Mouse (Mus musculus) megakaryocyte, embryonic 14.5 days (primary cell): ENCODE results near the gene Smad6. TPM values are rescaled to one million over a fixed set of nuclear protein-coding genes. Genes with fewer than 3 reads are reported as not detected.

Source experiments
- H3K27me3 ChIP-seq: replicated peaks from 2 replicates; pipeline ENCODE3; 2012; ENCODE audit warnings: inconsistent platforms
- H3K36me3 ChIP-seq: replicated peaks from 2 replicates; pipeline ENCODE3; 2012; ENCODE audit warnings: low read length, inconsistent platforms, mixed read lengths
- H3K4me1 ChIP-seq: 2 replicates; pipeline ENCODE4 v1.6.1; 2012; ENCODE audit warnings: inconsistent platforms
- H3K4me3 ChIP-seq: replicated peaks from 2 replicates; pipeline ENCODE3; 2012; ENCODE audit warnings: moderate library complexity, mild to moderate bottlenecking, inconsistent platforms
- H3K9me3 ChIP-seq: 2 replicates; pipeline ENCODE4 v1.6.1; 2012; ENCODE audit warnings: inconsistent platforms
- FLI1 ChIP-seq: IDR thresholded peaks from 2 replicates; pipeline ENCODE4 v1.6.1; 2012; ENCODE audit warnings: low read length, inconsistent platforms, mixed read lengths
- GATA1 ChIP-seq: IDR thresholded peaks from 3 replicates; pipeline ENCODE4 v1.6.1; 2012; ENCODE audit warnings: mixed read lengths, low read length, inconsistent platforms, borderline replicate concordance
- polyA plus RNA-seq: library from polyadenylated mRNA; stranded (reverse); fragments of >175 nt; gene quantifications from 2 replicates; pipeline ENCODE4 v1.2.3, GENCODE M21; 2012; ENCODE audit warnings: low replicate concordance; ENCODE audit not compliant: insufficient read depth

The Smad6 gene
- polyA plus RNA-seq, 1 experiment, result 19.3 TPM

GRCm38 (mm10) chr9:64050513-64051065 lies 28.7 kb upstream of the Smad6 start:
- TF ChIP-seq FLI1 (no peak), GATA1 (no peak)
- Histone ChIP-seq H3K36me3 (no peaks in the 10 kb centered on the region), H3K27me3 (no peaks in the 10 kb centered on the region), H3K4me3 (peak overlapping the region; percentile 90), H3K4me1 (peaks cover 85% of the 10 kb centered on the region), H3K9me3 (no peaks in the 10 kb centered on the region)

DNA sequence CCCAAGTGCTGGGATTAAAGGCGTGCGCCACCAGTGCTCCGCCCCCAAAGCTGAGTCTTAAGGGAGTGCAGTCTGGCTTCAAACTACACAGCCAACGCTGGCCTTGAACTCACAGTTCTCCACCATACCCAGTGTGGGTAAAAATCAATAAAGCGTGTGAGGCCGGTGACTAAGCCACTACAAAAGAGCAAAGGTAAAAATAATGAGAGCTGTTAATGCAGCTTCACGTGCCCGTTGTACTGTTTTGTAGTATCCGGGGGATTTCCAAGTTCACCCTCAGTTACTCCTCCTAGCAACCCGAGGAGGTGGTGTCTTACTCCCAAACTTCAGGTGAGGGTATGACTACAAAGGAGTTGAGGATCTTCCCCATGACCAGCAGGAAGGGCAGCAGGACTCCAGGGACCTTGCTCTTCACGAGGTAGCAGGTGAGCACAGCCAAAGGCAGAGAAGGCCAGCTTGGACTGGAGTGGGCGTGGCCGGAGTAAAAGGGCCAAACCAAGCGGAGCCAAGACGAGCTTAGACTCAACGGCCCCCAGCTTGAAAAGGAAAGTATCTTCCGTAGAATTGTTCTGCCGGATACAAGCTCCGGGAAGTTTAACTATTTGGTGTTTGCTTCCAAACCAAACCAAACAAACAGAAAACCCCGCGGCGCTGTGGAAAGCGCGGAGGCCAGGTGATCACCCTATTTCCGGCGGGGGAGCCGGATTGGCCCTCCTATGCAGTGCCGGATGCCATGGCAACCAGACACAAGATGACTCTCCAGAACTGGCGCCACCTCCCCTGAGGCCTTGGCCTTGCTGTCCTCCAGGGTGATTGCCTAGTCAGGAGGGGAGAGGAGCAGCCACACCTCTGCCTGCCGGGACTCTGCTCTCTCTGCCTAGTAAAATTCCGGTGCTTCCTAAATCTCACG lies 27.9 kb upstream of the Smad6 start:
- Histone ChIP-seq H3K4me3 (peak overlapping the region; percentile 90), H3K36me3 (no peaks in the 10 kb centered on the region), H3K9me3 (no peaks in the 10 kb centered on the region), H3K27me3 (no peaks in the 10 kb centered on the region), H3K4me1 (peaks cover 85% of the 10 kb centered on the region)
- no peak for TF ChIP-seq GATA1
- no peak for TF ChIP-seq FLI1

DNA sequence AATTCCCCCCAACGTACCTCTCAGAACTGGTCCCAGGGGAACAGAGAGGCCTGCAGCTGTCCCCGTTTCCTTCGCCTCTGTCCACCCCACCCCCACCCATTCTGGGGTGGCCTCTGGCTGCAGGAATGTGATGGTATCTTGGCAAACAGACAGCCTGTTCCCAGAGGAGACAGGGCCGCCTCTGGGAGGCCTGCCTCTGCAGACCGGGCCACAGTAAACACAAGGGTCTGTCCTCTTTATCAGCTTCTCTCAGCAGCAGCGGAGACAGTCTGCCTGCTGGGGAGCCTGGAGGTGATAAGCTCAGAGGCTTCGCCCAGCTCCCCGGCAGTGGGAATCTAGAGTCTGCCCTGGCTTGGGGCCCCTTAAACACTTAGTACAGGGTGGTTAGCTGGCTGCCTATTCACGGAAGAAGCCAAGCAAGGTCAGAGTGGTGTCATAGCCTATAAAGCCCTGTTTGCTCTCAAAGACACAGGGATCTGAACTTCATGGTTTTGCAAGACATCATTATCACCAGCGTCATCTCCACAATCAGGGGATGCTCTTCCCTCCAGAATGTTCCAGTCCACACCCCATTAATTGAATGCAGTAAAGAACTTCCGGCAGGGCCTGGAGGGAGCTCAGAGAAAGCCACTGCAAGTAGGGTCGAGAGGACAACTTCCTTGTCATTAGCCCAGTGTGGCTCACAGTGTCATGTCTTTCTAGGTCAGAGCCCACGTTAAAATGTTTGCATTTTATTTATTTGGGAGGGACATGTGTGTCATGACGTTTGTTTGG lies 23.4 kb upstream of the Smad6 start:
- Histone ChIP-seq H3K4me3 (peak overlapping the region; percentile 69), H3K4me1 (peaks cover 96% of the 10 kb centered on the region)

DNA sequence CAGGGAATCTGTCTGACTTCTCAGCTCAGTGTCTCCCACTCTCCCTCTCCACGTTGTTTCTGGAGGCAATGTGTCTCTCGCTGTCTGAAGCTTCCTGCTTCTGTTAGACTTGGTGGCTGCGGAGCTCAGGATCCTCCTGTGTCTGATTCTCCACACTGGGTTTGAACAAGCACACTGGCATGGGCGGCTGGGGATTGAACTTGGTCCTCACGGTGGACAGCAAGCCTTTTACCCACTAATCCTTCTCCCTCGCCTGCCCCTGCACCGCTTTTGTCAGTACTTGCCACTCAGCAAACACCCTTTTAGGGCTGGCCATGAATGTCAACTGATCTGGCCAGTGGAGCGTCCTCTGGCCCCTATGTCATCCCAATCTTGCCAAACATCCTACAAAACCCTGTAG lies 22.5 kb upstream of the Smad6 start:
- Histone ChIP-seq H3K4me1 (peaks cover 89% of the 10 kb centered on the region), H3K4me3 (peak overlapping the region; percentile 71), H3K27me3 (no peaks in the 10 kb centered on the region), H3K36me3 (no peaks in the 10 kb centered on the region), H3K9me3 (no peaks in the 10 kb centered on the region)
- TF ChIP-seq FLI1, result no peak
- TF ChIP-seq GATA1, result no peak

More for the DNA sequence above, 23.4 kb upstream of the Smad6 start:
- Histone ChIP-seq H3K9me3 (no peaks in the 10 kb centered on the region), H3K27me3 (no peaks in the 10 kb centered on the region), H3K36me3 (no peaks in the 10 kb centered on the region)
- 0 out of 3 replicates have a peak, but pooled peaks have one; percentile 53 for TF ChIP-seq GATA1
- TF ChIP-seq FLI1, result no peak

DNA sequence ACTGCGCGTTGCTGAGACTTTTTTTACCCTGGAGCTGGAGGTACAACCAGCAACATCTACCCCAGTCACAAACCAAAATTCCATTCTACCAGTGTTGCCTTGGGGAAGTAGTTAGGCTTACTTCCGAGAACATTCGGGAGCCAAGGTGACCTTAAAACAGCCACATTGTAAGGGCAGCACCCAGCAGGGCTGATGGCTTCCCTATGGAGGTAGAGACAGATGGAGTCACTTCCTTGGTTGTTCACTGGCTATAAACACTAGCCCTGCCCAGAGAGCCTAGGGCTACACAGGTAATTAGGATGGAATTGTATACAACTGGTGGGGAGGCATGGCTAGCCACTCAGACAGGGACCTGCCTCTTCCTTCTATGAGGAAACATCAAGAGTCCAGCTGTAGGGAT lies 21.1 kb upstream of the Smad6 start:
- no peak for TF ChIP-seq FLI1
- TF ChIP-seq GATA1, result no peak
- Histone ChIP-seq H3K9me3 (no peaks in the 10 kb centered on the region), H3K36me3 (no peaks in the 10 kb centered on the region), H3K4me1 (peaks cover 83% of the 10 kb centered on the region), H3K4me3 (no peak overlapping the region), H3K27me3 (no peaks in the 10 kb centered on the region)

DNA sequence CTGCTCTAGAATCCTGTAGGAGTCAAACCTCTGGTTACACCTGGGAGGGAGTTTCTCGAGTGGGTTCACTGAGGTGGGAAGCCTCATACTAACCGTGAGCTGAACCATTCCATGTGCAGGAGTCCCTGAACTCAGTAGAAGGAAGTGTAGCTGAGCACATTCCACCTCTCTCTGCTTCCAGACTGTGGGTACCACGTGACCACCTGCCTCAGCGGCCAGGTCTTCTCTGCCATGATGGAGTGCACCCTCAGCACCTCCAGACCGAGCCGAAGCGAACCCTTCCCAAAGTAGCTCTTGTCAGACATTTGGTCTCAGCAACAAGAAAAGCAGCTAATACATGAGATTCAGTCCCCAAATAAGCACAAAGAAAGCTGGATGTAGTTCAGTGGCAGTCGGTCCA lies 20.4 kb upstream of the Smad6 start:
- no peaks in the 10 kb centered on the region for H3K9me3 ChIP-seq
- TF ChIP-seq GATA1 (no peak), FLI1 (no peak)
- H3K4me1 ChIP-seq, result peaks cover 76% of the 10 kb centered on the region
- no peak overlapping the region for H3K4me3 ChIP-seq
- no peaks in the 10 kb centered on the region for H3K36me3 ChIP-seq
- no peaks in the 10 kb centered on the region for H3K27me3 ChIP-seq

GRCm38 (mm10) chr9:64029908-64030631 lies 8.2 kb upstream of the Smad6 start:
- Histone ChIP-seq H3K27me3 (no peaks in the 10 kb centered on the region), H3K36me3 (no peaks in the 10 kb centered on the region), H3K9me3 (no peaks in the 10 kb centered on the region), H3K4me3 (peak overlapping the region; percentile 64), H3K4me1 (peaks cover 52% of the 10 kb centered on the region)
- TF ChIP-seq GATA1, result no peak
- no peak for TF ChIP-seq FLI1

DNA sequence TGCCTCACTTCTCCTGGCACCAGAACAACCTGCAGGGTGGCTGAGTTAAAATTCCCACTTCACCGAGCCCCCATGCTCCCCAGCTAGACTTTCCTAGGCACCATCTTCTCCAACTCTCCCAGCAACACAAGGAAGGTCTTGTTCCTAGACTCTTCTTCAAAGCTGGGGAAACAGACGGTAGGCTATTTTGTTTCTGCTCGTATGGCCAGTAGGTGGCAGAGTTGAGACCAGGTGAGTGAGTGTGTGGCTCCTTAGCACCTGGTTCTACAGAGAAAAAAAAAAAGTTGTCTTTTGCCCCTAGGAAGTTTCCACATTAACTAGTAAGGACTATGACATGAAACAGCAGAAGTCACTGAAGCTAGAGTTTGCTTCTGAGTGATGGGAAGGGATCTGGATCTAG lies 3.7 kb upstream of the Smad6 start:
- peaks cover 8% of the 10 kb centered on the region for H3K27me3 ChIP-seq
- no peak overlapping the region for H3K4me3 ChIP-seq
- no peaks in the 10 kb centered on the region for H3K36me3 ChIP-seq
- TF ChIP-seq GATA1 (no peak), FLI1 (no peak)
- no peaks in the 10 kb centered on the region for H3K9me3 ChIP-seq
- peaks cover 79% of the 10 kb centered on the region for H3K4me1 ChIP-seq

- Histone ChIP-seq H3K27me3 (peaks cover 14% of the 10 kb centered on the region), H3K4me3 (peak overlapping the region; percentile 30), H3K9me3 (no peaks in the 10 kb centered on the region), H3K4me1 (peaks cover 79% of the 10 kb centered on the region), H3K36me3 (no peaks in the 10 kb centered on the region)
- TF ChIP-seq FLI1 (no peak), GATA1 (no peak)
Measured at GRCm38 (mm10) chr9:64024976-64025375, 3.1 kb upstream of the Smad6 start.
